Mouse (Mus musculus): Measurements from ENCODE around the gene Timm22.

DNA sequence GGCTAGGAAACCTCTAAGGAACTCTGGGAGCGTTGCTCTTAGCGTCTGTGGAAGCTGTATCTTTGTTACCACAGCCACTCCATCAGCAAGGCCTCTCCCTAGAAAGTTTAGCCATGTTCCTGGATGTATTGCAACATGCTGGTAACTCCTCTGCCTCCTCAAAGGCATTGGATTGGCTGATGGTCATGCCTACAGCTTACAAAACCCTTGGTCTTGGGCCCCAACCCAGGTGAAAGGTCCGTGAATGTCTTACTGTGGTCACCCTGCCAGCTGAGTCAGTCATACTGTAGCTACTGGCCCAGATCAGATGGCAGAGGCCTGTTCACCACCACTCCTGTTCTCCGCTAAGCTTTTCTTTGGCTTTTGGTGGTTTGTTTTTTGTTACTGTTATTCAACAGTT is 8.2 kb downstream of the Timm22 start:
- TF ChIP-seq HCFC1 (IDR thresholded peaks at IDR 0.05; ENCODE audit: borderline replicate concordance, insufficient read depth, low read length) (no peak), CHD2 (IDR thresholded peaks at IDR 0.05; ENCODE audit: low read depth, low read length) (no peak)
